Mouse (Mus musculus) lung, postnatal 0 days (tissue): Measurements from ENCODE around the gene Tns4. TPM values are rescaled to one million over a fixed set of nuclear protein-coding genes. Genes with fewer than 3 reads are reported as not detected.

Experiments used
- ATAC-seq: fragments of 200-750 bp; cut with Nextera tagmentation; 2 replicates; pipeline ENCODE4 v1.8.0; 2017; ENCODE audit warnings: moderate library complexity
- DNase-seq: peaks from one replicate; pipeline ENCODE4 v3.0.0-alpha.2; 2016; ENCODE audit warnings: low spot score
- H3K27ac ChIP-seq: fragments of 300-500 bp; sonication (generic); 2 replicates; pipeline ENCODE4 v1.5.1; 2014; ENCODE audit warnings: antibody characterized with exemption, mild to moderate bottlenecking, low read length, mixed read lengths
- H3K27me3 ChIP-seq: fragments of 300-500 bp; sonication (generic); replicated peaks from 2 replicates; pipeline ENCODE4 v1.6.1; 2014; ENCODE audit warnings: low read length, mixed read lengths; ENCODE audit not compliant: insufficient read depth
- H3K36me3 ChIP-seq: fragments of 300-500 bp; sonication (generic); 2 replicates; pipeline ENCODE4 v1.6.1; 2014; ENCODE audit warnings: low read length, mixed read lengths; ENCODE audit not compliant: insufficient read depth
- H3K4me1 ChIP-seq: fragments of 300-500 bp; sonication (generic); 2 replicates; pipeline ENCODE4 v1.6.1; 2014; ENCODE audit warnings: antibody characterized with exemption, low read depth, low read length, mixed read lengths; ENCODE audit not compliant: insufficient read depth
- H3K4me2 ChIP-seq: fragments of 300-500 bp; sonication (generic); replicated peaks from 2 replicates; pipeline ENCODE4 v1.6.1; 2014; ENCODE audit warnings: low read depth, mild to moderate bottlenecking, low read length, moderate library complexity, mixed read lengths
- H3K4me3 ChIP-seq: fragments of 300-500 bp; sonication (generic); 2 replicates; pipeline ENCODE4 v1.5.1; 2014; ENCODE audit warnings: low read depth, low read length
- H3K9ac ChIP-seq: fragments of 300-500 bp; sonication (generic); replicated peaks from 2 replicates; pipeline ENCODE4 v1.6.1; 2014; ENCODE audit warnings: low read depth, mild to moderate bottlenecking
- H3K9me3 ChIP-seq: fragments of 300-500 bp; sonication (generic); 2 replicates; pipeline ENCODE4 v1.6.1; 2016; ENCODE audit warnings: low read length, mixed read lengths
- CTCF ChIP-seq: IDR thresholded peaks from 2 replicates; pipeline ENCODE4 v1.5.1; 2016; ENCODE audit warnings: antibody characterized with exemption, mild to moderate bottlenecking
- EP300 ChIP-seq: IDR thresholded peaks from 2 replicates; pipeline ENCODE4 v1.6.1; 2016; ENCODE audit warnings: antibody characterized with exemption, mild to moderate bottlenecking, control low read depth
- WGBS: fragments of 180-500 bp; shearing (Covaris S2); extraction: QIAGEN DNeasy Blood & Tissue Kit; methylation state at CpG from one replicate; pipeline ENCODE4 v1.1.7; 2014; 5-methylcytosine and 5-hydroxymethylcytosine counted together
- polyA plus RNA-seq: library from polyadenylated mRNA; unstranded; fragments of >200 nt; fragmentation: Nextera tagmentation; extraction: Ambion mirVana; gene quantifications from 2 replicates; pipeline ENCODE4 v1.2.1, GENCODE M21; 2015

The Tns4 gene
- polyA plus RNA-seq, 1 experiment from 2014 or later, result 0.24 TPM

- DNase-seq (no peak), ATAC-seq (no peak)
- TF ChIP-seq EP300 (no peak), CTCF (no peak)
- WGBS, result 56% methylated on average over 9 of the region's 9 CpGs
- Histone ChIP-seq H3K9me3 (no peaks in the 10 kb centered on the region), H3K27ac (no peak overlapping the region), H3K36me3 (no peaks in the 10 kb centered on the region), H3K4me1 (peaks cover 5% of the 10 kb centered on the region; the same call in 1 of the 2 replicates), H3K4me3 (no peak overlapping the region), H3K4me2 (no peak overlapping the region), H3K9ac (no peak overlapping the region), H3K27me3 (no peaks in the 10 kb centered on the region)
These were observed 4.7 kb downstream of the Tns4 start for GRCm38 (mm10) chr11:99084366-99084765.

- DNase-seq, result no peak
- no peaks in the 10 kb centered on the region for H3K27me3 ChIP-seq
- no peak for ATAC-seq
- peaks cover 5% of the 10 kb centered on the region; the same call in 1 of the 2 replicates for H3K4me1 ChIP-seq
- H3K4me2 ChIP-seq, result no peak overlapping the region
- no peaks in the 10 kb centered on the region for H3K36me3 ChIP-seq
- no peaks in the 10 kb centered on the region for H3K9me3 ChIP-seq
- no peak overlapping the region for H3K4me3 ChIP-seq
- 91% methylated on average over 8 of the region's 8 CpGs for WGBS
- H3K9ac ChIP-seq, result no peak overlapping the region
- H3K27ac ChIP-seq, result no peak overlapping the region
- TF ChIP-seq EP300 (no peak), CTCF (no peak)
These were observed 5.6 kb downstream of the Tns4 start for GRCm38 (mm10) chr11:99083516-99083915.

GRCm38 (mm10) chr11:99082098-99082497 is 7.0 kb downstream of the Tns4 start:
- peak; percentile 16; the same call in 1 of the 2 replicates for ATAC-seq
- H3K27ac ChIP-seq, result no peak overlapping the region

GRCm38 (mm10) chr11:99081566-99081965 is 7.5 kb downstream of the Tns4 start:
- no peaks in the 10 kb centered on the region for H3K9me3 ChIP-seq
- H3K36me3 ChIP-seq, result no peaks in the 10 kb centered on the region
- H3K27me3 ChIP-seq, result no peaks in the 10 kb centered on the region
- H3K4me1 ChIP-seq, result peaks cover 5% of the 10 kb centered on the region; the same call in 1 of the 2 replicates
- no peak for ATAC-seq
- H3K9ac ChIP-seq, result no peak overlapping the region
- DNase-seq, result no peak
- no peak overlapping the region for H3K4me2 ChIP-seq
- TF ChIP-seq CTCF (no peak), EP300 (no peak)
- H3K4me3 ChIP-seq, result no peak overlapping the region
- WGBS, result 66% methylated on average over 3 of the region's 3 CpGs
- no peak overlapping the region for H3K27ac ChIP-seq

More at GRCm38 (mm10) chr11:99082098-99082497, 7.0 kb downstream of the Tns4 start:
- no peak overlapping the region for H3K4me2 ChIP-seq
- WGBS, result 61% methylated on average over 8 of the region's 8 CpGs
- no peaks in the 10 kb centered on the region for H3K9me3 ChIP-seq
- no peak overlapping the region for H3K4me3 ChIP-seq
- no peaks in the 10 kb centered on the region for H3K27me3 ChIP-seq
- H3K4me1 ChIP-seq, result peaks cover 5% of the 10 kb centered on the region; the same call in 1 of the 2 replicates
- H3K36me3 ChIP-seq, result no peaks in the 10 kb centered on the region
- no peak overlapping the region for H3K9ac ChIP-seq
- DNase-seq, result no peak
- TF ChIP-seq CTCF, result no peak
- no peak for TF ChIP-seq EP300

DNA sequence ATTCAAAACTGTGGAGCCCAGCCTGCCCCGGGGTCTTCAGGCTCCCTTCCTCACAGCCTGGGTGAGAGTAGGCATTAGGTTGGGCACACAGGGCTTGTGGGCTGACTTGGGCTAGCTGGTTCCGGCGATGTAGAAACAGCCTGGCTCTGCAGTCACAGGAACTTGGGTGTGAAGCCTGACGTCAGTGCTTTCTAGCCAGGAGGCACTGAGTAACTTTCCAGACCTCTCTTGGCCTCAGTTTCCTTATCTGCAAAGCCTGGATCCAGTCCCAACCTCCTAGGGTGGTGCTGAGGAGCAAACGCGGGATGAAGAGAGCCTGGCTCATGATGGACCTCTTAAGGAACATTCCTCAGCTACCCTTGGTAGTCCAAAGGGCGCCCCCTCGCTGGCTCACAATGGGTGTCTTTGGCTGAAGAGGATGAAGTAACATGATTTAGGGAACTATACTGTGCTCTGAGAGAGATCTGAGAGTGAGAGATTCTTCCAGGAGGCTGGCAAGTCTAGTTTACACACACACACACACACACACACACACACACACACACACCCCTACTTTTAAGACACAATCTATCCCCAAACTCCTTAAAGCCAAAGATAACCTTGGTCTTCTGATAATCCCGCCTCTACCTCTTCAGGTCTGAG is 8.1 kb downstream of the Tns4 start:
- Histone ChIP-seq H3K36me3 (no peaks in the 10 kb centered on the region), H3K4me2 (no peak overlapping the region), H3K4me1 (peaks cover 5% of the 10 kb centered on the region; the same call in 1 of the 2 replicates), H3K27ac (no peak overlapping the region), H3K27me3 (no peaks in the 10 kb centered on the region), H3K9ac (no peak overlapping the region), H3K4me3 (no peak overlapping the region), H3K9me3 (no peaks in the 10 kb centered on the region)
- no peak for TF ChIP-seq CTCF
- no peak for TF ChIP-seq EP300
- ATAC-seq, result no peak
- DNase-seq, result no peak
- WGBS, result 65% methylated on average over 9 of the region's 9 CpGs

DNA sequence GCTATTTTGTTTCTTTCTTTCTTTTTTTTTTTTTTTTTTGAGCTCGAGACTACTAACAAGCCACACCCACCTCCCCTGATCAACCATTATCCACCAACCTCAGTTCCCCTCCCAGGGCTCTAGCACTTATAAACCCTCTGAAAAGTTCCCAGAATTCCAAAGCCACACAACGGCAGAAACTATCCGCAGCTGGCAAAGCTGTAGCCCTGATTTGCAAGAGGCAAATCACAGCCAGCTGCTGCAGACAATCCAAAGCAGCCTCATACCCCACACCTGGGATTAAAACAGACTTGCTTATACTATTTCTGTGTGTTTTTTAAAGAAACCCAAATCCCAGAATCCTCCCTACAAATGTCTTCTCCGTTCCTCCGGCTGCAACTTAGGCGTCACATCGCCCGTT is 11.2 kb downstream of the Tns4 start:
- Histone ChIP-seq H3K4me2 (no peak overlapping the region), H3K27ac (no peak overlapping the region), H3K9ac (no peak overlapping the region), H3K27me3 (no peaks in the 10 kb centered on the region), H3K4me1 (peaks cover 5% of the 10 kb centered on the region; the same call in 1 of the 2 replicates), H3K9me3 (no peaks in the 10 kb centered on the region), H3K36me3 (no peaks in the 10 kb centered on the region), H3K4me3 (no peak overlapping the region)
- 64% methylated on average over 8 of the region's 8 CpGs for WGBS
- DNase-seq (no peak), ATAC-seq (no peak)
- TF ChIP-seq CTCF (no peak), EP300 (no peak)
